Mouse (Mus musculus): Measurements from ENCODE around the gene Cyp46a1. TPM values are rescaled to one million over a fixed set of nuclear protein-coding genes. Genes with fewer than 3 reads are reported as not detected.

Gene Cyp46a1
- polyA plus RNA-seq, 1 experiment: 1.8 TPM

DNA sequence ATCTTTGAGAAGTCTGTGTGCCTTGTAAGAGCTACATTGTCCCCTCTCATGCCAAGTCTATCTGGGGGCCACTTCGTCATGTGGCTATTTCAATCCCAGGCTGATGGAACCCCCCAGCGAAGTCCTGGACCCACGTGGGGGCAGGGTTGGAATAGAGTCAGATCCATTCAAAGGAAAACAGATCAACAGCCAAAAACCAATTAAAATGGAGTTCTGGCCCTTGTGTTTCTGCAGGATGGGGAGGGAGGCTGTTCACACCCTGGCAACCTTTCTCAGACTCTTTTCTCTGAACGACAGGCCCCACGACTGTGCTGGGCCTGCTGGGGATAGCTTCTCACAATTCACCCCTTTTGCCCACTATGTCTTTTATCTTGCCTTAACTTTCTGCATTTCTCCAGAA is 7.8 kb upstream of the Cyp46a1 start:
- Histone ChIP-seq H3K4me3 (ENCODE audit: insufficient read depth, low read length) (no peak overlapping the region), H3K27ac (ENCODE audit: insufficient read depth, low read length) (no peak overlapping the region)
- TF ChIP-seq CTCF (IDR thresholded peaks at IDR 0.05; ENCODE audit: borderline replicate concordance, insufficient read depth, low read length) (no peak), POLR2A (IDR thresholded peaks at IDR 0.05; ENCODE audit: low read depth, low read length) (no peak)

DNA sequence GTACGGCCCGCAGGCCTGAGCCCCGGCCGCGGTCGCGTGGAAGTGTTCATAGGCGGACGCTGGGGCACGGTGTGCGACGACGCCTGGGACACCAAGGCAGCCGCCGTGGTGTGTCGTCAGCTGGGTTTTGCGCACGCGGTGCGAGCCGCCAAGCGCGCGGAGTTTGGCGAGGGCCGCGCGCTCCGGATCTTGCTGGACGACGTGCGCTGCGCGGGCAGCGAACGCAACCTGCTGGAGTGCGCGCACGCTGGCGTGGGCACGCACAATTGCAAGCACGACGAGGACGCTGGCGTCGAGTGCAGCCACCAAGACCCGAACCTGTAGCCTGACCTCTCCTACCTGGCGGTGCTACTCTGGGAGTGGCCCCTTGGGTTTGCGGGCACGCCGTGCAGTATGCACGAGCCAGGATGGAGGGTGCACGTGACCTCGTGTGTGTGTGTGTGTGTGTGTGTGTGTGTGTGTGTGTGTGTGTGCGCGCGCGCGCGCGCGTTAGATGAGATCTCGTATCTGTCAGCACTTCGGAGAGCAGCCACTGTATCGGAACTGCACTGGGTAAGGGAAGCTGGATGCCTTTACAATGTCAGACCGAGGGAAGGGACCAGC is 6.2 kb upstream of the Cyp46a1 start:
- no peak for TF ChIP-seq CTCF (IDR thresholded peaks at IDR 0.05; ENCODE audit: borderline replicate concordance, insufficient read depth, low read length)
- TF ChIP-seq POLR2A (IDR thresholded peaks at IDR 0.05; ENCODE audit: low read depth, low read length): no peak
- Histone ChIP-seq H3K4me1 (ENCODE audit: control insufficient read depth, insufficient read depth, low read length) (no peaks in the 10 kb centered on the region), H3K27ac (ENCODE audit: insufficient read depth, low read length) (no peak overlapping the region), H3K4me3 (ENCODE audit: insufficient read depth, low read length) (no peak overlapping the region)

More for the DNA sequence above, 7.8 kb upstream of the Cyp46a1 start:
- no peaks in the 10 kb centered on the region for H3K4me1 ChIP-seq (ENCODE audit: control insufficient read depth, insufficient read depth, low read length)

DNA sequence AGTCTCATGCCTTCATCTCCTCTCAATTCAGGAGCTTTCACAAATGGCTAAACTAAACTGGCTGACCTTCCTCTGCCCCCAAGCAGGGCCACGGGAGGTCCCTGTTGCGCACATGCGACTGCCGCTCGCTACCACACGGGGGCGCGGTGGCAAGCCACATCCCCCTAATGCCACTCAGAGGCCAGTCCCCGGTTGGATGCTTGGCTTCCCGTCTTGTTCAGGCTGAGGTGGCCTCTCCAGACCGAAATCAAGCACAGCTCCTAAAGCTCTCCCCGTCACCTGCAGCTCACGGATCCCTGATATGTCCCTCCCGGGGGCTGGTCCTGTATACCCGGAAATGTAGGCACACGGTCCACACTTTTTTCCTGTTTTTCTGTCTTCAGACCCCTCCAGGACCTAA is 1.1 kb upstream of the Cyp46a1 start:
- no peak; the same call in 1 of the 2 replicates for TF ChIP-seq POLR2A (IDR thresholded peaks at IDR 0.05; ENCODE audit: low read depth, low read length)
- peak; percentile 98 for TF ChIP-seq CTCF (IDR thresholded peaks at IDR 0.05; ENCODE audit: borderline replicate concordance, insufficient read depth, low read length)
- no peaks in the 10 kb centered on the region; the same call in 1 of the 2 replicates for H3K4me1 ChIP-seq (ENCODE audit: control insufficient read depth, insufficient read depth, low read length)
- no peak overlapping the region for H3K27ac ChIP-seq (ENCODE audit: insufficient read depth, low read length)
- H3K4me3 ChIP-seq (ENCODE audit: insufficient read depth, low read length): peak overlapping the region; percentile 26; the same call in 1 of the 2 replicates

DNA sequence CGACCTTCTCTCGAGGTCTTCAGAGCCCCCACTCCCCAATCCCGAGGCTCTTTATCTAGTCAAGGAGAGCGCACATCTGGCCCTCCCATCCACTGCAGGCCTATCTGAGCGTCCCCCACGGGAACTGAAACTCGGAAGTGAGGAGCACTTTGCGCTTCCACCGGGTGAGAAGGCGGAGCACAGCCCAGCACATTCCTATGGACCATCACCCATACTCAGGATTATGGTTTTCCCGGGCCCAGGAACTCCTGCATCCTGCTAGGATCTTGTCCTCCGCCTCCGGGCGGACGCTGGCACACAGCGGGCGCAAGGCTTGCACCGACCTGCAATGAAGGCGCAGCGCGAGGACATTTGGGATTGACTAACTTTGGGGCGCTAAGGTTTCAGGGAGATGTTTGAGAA is 699 bp upstream of the Cyp46a1 start:
- Histone ChIP-seq H3K27ac (ENCODE audit: insufficient read depth, low read length) (peak overlapping the region; percentile 2; the same call in 1 of the 2 replicates), H3K4me3 (ENCODE audit: insufficient read depth, low read length) (peak overlapping the region; percentile 26), H3K4me1 (ENCODE audit: control insufficient read depth, insufficient read depth, low read length) (no peaks in the 10 kb centered on the region; the same call in 1 of the 2 replicates)
- no peak for TF ChIP-seq POLR2A (IDR thresholded peaks at IDR 0.05; ENCODE audit: low read depth, low read length)
- no peak for TF ChIP-seq CTCF (IDR thresholded peaks at IDR 0.05; ENCODE audit: borderline replicate concordance, insufficient read depth, low read length)

DNA sequence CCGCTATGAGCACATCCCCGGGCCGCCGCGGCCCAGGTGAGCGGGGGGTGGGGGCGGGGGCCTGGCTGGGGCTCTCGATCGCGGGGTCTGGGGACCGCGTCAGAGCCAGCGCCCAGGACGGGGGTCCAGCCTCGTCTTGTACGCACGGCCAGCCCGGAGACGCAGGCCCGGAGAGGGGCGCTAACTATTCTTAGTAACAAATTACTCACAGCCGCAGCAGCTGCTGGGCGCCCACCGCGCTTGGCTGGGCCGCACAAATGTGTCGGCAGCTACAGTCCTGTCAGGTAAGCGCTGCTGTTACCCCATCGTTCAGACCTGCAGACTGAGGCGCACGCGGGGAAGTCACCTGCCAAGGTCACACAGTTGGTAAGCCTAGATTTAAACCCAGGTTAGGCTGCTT is 348 bp downstream of the Cyp46a1 start:
- Histone ChIP-seq H3K4me3 (ENCODE audit: insufficient read depth, low read length) (peak overlapping the region; percentile 53), H3K27ac (ENCODE audit: insufficient read depth, low read length) (no peak overlapping the region), H3K4me1 (ENCODE audit: control insufficient read depth, insufficient read depth, low read length) (no peaks in the 10 kb centered on the region; the same call in 1 of the 2 replicates)
- TF ChIP-seq POLR2A (IDR thresholded peaks at IDR 0.05; ENCODE audit: low read depth, low read length): no peak
- no peak for TF ChIP-seq CTCF (IDR thresholded peaks at IDR 0.05; ENCODE audit: borderline replicate concordance, insufficient read depth, low read length)

DNA sequence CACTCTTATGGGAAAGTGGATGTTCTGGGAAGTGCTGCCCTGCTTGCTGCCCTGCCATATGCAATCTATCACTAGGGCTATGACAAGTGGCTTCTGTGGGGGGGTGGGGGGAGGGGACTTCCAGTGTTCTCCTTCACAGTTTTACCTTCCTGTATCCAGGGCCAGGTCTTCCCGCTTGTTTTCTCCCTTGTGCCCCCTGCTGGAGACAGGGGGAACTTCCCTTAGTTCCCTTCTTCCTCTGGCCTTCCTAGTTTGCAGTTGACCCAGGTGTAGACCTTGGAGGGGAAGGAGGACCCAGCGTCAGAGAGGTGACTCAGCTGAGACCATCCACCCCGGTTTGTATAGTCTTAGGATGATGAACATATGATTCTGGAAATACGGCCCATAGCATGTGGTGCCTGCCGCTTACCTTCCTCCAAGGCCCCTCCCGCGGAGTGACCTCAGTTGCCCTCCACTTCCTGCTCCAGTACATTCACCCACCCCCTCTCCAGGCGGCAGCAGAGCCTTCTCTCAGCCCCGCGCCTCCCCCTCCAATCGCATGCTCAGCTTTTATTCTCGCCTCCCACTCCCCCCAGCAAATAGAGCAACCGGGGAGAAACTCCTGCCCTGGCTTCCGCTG is 4.5 kb downstream of the Cyp46a1 start:
- TF ChIP-seq POLR2A (IDR thresholded peaks at IDR 0.05; ENCODE audit: low read depth, low read length) (no peak), CTCF (IDR thresholded peaks at IDR 0.05; ENCODE audit: borderline replicate concordance, insufficient read depth, low read length) (peak; percentile 38; the same call in 1 of the 2 replicates)
- Histone ChIP-seq H3K27ac (ENCODE audit: insufficient read depth, low read length) (no peak overlapping the region), H3K4me3 (ENCODE audit: insufficient read depth, low read length) (no peak overlapping the region), H3K4me1 (ENCODE audit: control insufficient read depth, insufficient read depth, low read length) (no peaks in the 10 kb centered on the region; the same call in 1 of the 2 replicates)

DNA sequence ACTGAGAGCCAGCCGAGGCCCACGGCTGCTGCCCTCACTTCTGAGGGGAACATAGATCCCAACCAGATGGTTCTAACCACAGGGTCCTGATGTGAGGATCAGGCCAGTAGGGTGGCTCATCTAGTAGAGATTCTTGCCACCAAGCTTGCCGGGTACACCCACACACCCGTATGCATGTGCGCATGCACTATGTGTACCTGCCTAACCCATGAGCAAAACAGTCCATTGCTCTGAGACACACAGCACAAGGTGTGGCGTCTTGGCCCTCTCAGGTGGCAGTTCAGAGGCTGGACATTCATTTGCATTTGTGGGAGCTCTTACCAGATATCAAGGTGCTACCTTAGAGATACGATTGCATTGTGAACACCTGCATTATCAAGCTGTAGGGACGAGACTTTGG is 14.0 kb downstream of the Cyp46a1 start:
- Histone ChIP-seq H3K4me1 (ENCODE audit: control insufficient read depth, insufficient read depth, low read length) (no peaks in the 10 kb centered on the region; the same call in 1 of the 2 replicates), H3K4me3 (ENCODE audit: insufficient read depth, low read length) (no peak overlapping the region), H3K27ac (ENCODE audit: insufficient read depth, low read length) (no peak overlapping the region)
- TF ChIP-seq POLR2A (IDR thresholded peaks at IDR 0.05; ENCODE audit: low read depth, low read length): no peak
- no peak for TF ChIP-seq CTCF (IDR thresholded peaks at IDR 0.05; ENCODE audit: borderline replicate concordance, insufficient read depth, low read length)

DNA sequence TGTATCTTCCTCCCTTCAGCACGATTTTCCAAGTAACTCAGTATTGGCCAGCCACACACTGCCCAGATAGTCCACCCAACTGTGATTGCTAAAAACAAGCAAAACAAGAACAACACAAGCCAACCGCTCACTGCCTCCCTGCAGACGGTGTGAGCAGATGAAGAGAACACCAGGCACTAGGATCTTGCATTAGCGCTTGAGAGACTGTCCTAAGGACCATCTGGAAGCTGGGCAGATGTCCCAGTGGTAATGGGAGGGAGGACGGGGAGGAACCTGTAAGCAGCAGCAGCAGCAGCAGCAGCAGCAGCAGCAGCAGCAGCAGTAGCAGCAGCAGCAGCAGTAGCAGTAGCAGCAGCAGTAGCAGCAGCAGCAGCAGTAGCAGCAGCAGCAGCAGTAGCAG is 14.8 kb downstream of the Cyp46a1 start:
- Histone ChIP-seq H3K27ac (ENCODE audit: insufficient read depth, low read length) (no peak overlapping the region), H3K4me3 (ENCODE audit: insufficient read depth, low read length) (no peak overlapping the region), H3K4me1 (ENCODE audit: control insufficient read depth, insufficient read depth, low read length) (no peaks in the 10 kb centered on the region; the same call in 1 of the 2 replicates)
- TF ChIP-seq POLR2A (IDR thresholded peaks at IDR 0.05; ENCODE audit: low read depth, low read length) (no peak), CTCF (IDR thresholded peaks at IDR 0.05; ENCODE audit: borderline replicate concordance, insufficient read depth, low read length) (no peak)

DNA sequence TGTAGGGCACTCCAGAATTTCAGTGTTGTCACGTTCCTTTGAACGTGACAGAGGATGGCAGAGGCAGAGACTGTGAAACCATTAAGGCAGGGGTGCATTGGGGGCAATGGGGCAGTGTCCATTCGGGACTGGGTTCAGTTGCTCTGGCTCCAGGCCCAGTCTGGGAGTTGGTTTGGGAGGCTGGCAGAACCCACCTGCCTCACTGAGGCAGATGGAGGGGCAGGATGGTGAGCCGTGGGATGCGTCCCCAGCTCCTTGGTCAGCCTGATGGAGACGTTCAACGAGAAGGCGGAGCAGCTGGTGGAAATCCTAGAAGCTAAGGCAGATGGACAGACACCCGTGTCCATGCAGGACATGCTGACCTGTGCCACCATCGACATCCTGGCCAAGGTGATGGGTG is 16.8 kb downstream of the Cyp46a1 start:
- Histone ChIP-seq H3K27ac (ENCODE audit: insufficient read depth, low read length) (no peak overlapping the region), H3K4me3 (ENCODE audit: insufficient read depth, low read length) (no peak overlapping the region), H3K4me1 (ENCODE audit: control insufficient read depth, insufficient read depth, low read length) (no peaks in the 10 kb centered on the region; the same call in 1 of the 2 replicates)
- TF ChIP-seq POLR2A (IDR thresholded peaks at IDR 0.05; ENCODE audit: low read depth, low read length): no peak
- TF ChIP-seq CTCF (IDR thresholded peaks at IDR 0.05; ENCODE audit: borderline replicate concordance, insufficient read depth, low read length): no peak

Measured in embryonic fibroblast, embryonic 13.5 days (primary cell).